In the genomic region with DNA sequence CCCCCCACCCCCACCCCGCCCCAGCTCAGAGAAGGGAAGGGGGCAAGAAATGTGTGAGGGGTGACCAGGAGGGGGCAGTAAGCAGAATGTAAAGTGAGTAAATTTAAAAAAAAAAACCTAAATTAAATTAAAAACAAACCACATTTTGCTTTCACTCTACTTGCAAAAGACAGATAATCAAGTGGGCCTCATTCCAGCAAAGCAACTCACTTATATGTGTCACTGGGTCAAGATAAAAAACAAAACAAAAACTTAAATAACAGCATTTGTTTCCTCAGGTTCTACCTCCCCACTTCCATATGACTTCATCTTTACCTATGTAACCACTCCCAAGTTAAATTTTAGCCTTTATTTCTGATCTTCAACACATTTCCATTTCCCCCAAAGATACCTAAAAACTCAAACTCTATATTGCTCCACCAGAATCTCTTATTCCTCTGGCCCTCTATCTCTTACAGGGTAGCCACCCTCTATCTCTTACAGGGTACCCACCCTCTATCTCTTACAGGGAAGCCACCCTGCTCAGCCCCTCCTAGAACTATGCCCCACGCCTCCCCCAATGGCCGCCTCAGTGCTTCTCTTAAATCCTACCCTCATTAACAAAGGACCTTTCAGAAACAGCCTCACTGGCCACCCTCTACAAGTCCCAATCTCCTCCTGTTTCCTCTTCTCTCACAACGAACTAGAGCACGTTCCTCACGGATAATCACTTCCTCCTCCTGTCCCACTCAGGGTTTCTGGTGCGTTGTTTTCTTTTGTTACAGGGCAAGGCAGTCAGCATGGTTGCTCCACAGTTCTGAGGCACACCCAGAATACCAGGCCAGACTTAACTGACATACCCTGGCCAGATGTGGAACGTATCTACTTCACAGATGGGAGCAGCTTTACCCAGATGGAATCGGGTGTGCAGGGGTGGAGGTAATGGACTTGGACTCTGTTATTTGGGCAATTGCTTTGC, we compare ENCODE assay signal across 10 mouse cellular contexts. TPM values are rescaled to one million over a fixed set of nuclear protein-coding genes. Genes with fewer than 3 reads are reported as not detected.
DNase-seq lines count a peak whose midpoint lies in the region; ATAC-seq and TF ChIP-seq lines count a peak whose summit lies in the region.
"Had no signal": no experiment of that assay in that cellular context is flagged by ENCODE, and none has a peak within 500 bp of the region (broad histone marks: within the 10 kb centered on the region; RNA-seq: fewer than 3 reads in every experiment).

No protein-coding gene starts in this region.

- no peak for ATAC-seq in heart, embryonic 15.5 days (replicated peaks; ENCODE audit: insufficient number of reproducible peaks, insufficient read depth, low FRiP score, low read depth)
- ATAC-seq in erythroblast, adult 5-6 weeks (replicated peaks; ENCODE audit: low FRiP score, poor library complexity, severe bottlenecking) = peak; percentile 50
- ATAC-seq in liver, embryonic 14.5 days (ENCODE audit: insufficient read depth) = peak; percentile 91

- WGBS in heart, embryonic 15.5 days = 61% methylated on average over 9 of the region's 9 CpGs
- WGBS in liver, embryonic 14.5 days (ENCODE audit: insufficient replicate concordance) = 14% methylated on average over 9 of the region's 9 CpGs

- H3K4me2 ChIP-seq in heart, embryonic 15.5 days = no peak overlapping the region
- H3K4me2 ChIP-seq in liver, embryonic 14.5 days (ENCODE audit: low read depth) = peak overlapping the region; percentile 54

- H3K36me3 ChIP-seq in heart, embryonic 15.5 days = peaks cover 3% of the 10 kb centered on the region
- no peaks in the 10 kb centered on the region; the same call in 1 of the 2 replicates for H3K36me3 ChIP-seq in liver, embryonic 14.5 days (replicated peaks; ENCODE audit: control insufficient read depth, insufficient read depth, low read depth)

- peak; percentile 22 for TF ChIP-seq EP300 in liver, embryonic 14.5 days (IDR thresholded peaks at IDR 0.05; ENCODE audit: low read depth)

- TF ChIP-seq CTCF in liver, embryonic 14.5 days (IDR thresholded peaks at IDR 0.05; ENCODE audit: low read depth) = no peak

- no peak overlapping the region for H3K9ac ChIP-seq in heart, embryonic 15.5 days
- peak overlapping the region; percentile 57 for H3K9ac ChIP-seq in liver, embryonic 14.5 days (replicated peaks)

- no peak overlapping the region for H3K4me3 ChIP-seq in heart, embryonic 15.5 days
- no peak overlapping the region for H3K4me3 ChIP-seq in liver, embryonic 14.5 days (ENCODE audit: insufficient read depth in 1 of 2, low read depth in 2 of 2, low read length in 2 of 2)

- H3K4me1 ChIP-seq in heart, embryonic 15.5 days (replicated peaks) = peaks cover 30% of the 10 kb centered on the region
- H3K4me1 ChIP-seq in liver, embryonic 14.5 days (replicated peaks; ENCODE audit: control insufficient read depth in 2 of 2, insufficient read depth in 2 of 2, low read length in 1 of 2) = peaks cover 23 to 37% of the 10 kb centered on the region in 2 experiments

- H3K27ac ChIP-seq in heart, embryonic 15.5 days = peak overlapping the region; percentile 63
- H3K27ac ChIP-seq in liver, embryonic 14.5 days = peak overlapping the region; percentile 78

- H3K27me3 ChIP-seq in heart, embryonic 15.5 days = no peaks in the 10 kb centered on the region
- no peaks in the 10 kb centered on the region for H3K27me3 ChIP-seq in liver, embryonic 14.5 days (ENCODE audit: control insufficient read depth, insufficient read depth, low read length)

- DNase-seq in heart, postnatal 4 days = no peak
- DNase-seq in ZHBTc4 (ENCODE audit: low read depth, low spot score) = peak; percentile 58
- DNase-seq in liver, embryonic 14.5 days (ENCODE audit: low read depth in 3 of 3, low spot score in 3 of 3) = peak in 2 of 3 experiments; percentile 11 to 27
- DNase-seq in left cerebral cortex, adult 8-10 months (ENCODE audit: low spot score in 2 of 2) = no peak
- DNase-seq in kidney, postnatal 10 days = no peak
- no peak for DNase-seq in cerebellum, postnatal 10 days
- DNase-seq: kidney, postnatal 4 days; lung, postnatal 10 days had no signal

- no peaks in the 10 kb centered on the region for H3K9me3 ChIP-seq in heart, embryonic 15.5 days (replicated peaks)
- no peaks in the 10 kb centered on the region for H3K9me3 ChIP-seq in liver, embryonic 14.5 days (ENCODE audit: control insufficient read depth, low read length)

RNA-seq across cellular contexts. Expression of a gene that starts 28.6 kb away (rescaled TPM):
- 8.4 and 10.0 TPM in 2 replicates for polyA plus RNA-seq in heart, embryonic 15.5 days (2015; fragmentation: Nextera tagmentation; extraction: Ambion mirVana)
- 10 to 100 TPM in 1 of 2 experiments, 1 to 10 TPM in 1; 8.4 to 11.6 TPM for total RNA-seq in heart, postnatal 4 days (2021)
- total RNA-seq in erythroblast, adult 5-6 weeks (2015; ENCODE audit: low replicate concordance) = 45.6 and 50.7 TPM in 2 replicates
- 73.9 and 79.5 TPM in 2 replicates for total RNA-seq in erythroblast, adult 5-6 weeks (2017; ENCODE audit: low replicate concordance)
- 7.8 and 9.7 TPM in 2 replicates for polyA plus RNA-seq in liver, embryonic 14.5 days (2012; rRNA removed)
- polyA plus RNA-seq in liver, embryonic 14.5 days (2014; fragmentation: Nextera tagmentation; extraction: Ambion mirVana) = 6.2 and 6.4 TPM in 2 replicates
- 10 to 100 TPM; 22.6 to 27.0 (median 25.7) TPM for total RNA-seq in left cerebral cortex, adult 8-10 months (2022)

RNA-seq across cellular contexts. Expression of a gene that starts 28.7 kb away (rescaled TPM):
- 147 and 160 TPM in 2 replicates for polyA plus RNA-seq in heart, embryonic 15.5 days (2015; fragmentation: Nextera tagmentation; extraction: Ambion mirVana)
- total RNA-seq in heart, postnatal 4 days (2021) = 100 to 1,000 TPM in 1 of 2 experiments, 10 to 100 TPM in 1; 93.9 to 109 TPM
- 162 and 171 TPM in 2 replicates for total RNA-seq in erythroblast, adult 5-6 weeks (2015; ENCODE audit: low replicate concordance)
- total RNA-seq in erythroblast, adult 5-6 weeks (2017; ENCODE audit: low replicate concordance) = 317 and 358 TPM in 2 replicates
- polyA plus RNA-seq in liver, embryonic 14.5 days (2012; rRNA removed) = 18.6 and 50.6 TPM in 2 replicates
- polyA plus RNA-seq in liver, embryonic 14.5 days (2014; fragmentation: Nextera tagmentation; extraction: Ambion mirVana) = 124 and 143 TPM in 2 replicates
- 1 to 10 TPM; 4.5 to 5.8 (median 4.8) TPM for total RNA-seq in left cerebral cortex, adult 8-10 months (2022)

Comparison
In these comparisons a context has a peak if more than half of its experiments do, and no peak if none do; other contexts are left out.
1. DNase-seq: peak in ZHBTc4 (single experiment) and liver, embryonic 14.5 days (2 of 3); none in heart, postnatal 4 days (single experiment), left cerebral cortex, adult 8-10 months (0 of 2), kidney, postnatal 10 days (single experiment) and cerebellum, postnatal 10 days (0 of 2).
2. RNA of a gene that starts 28.7 kb away (total RNA-seq): 162 to 358 TPM in erythroblast, adult 5-6 weeks and 93.9 to 109 TPM in heart, postnatal 4 days; 4.5 to 5.8 TPM in left cerebral cortex, adult 8-10 months; every median in the first group is over 10 times any median in the second.